Mouse (Mus musculus): Measurements from ENCODE around the gene Slc9a1. TPM values are rescaled to one million over a fixed set of nuclear protein-coding genes. Genes with fewer than 3 reads are reported as not detected.

Slc9a1 gene
- 7.3 and 8.8 TPM in 2 replicates for polyA plus RNA-seq (2016; fragmentation: Nextera tagmentation; extraction: Ambion mirVana)

- Histone ChIP-seq H3K9me3 (replicated peaks) (0 out of 2 replicates have a peak, but pooled peaks cover 3% of the 10 kb centered on the region), H3K9ac (peak within 1 kb of the TSS; percentile 97), H3K27ac (ENCODE audit: poor library complexity, severe bottlenecking) (peak within 1 kb of the TSS; percentile 85), H3K4me2 (peak within 1 kb of the TSS; percentile 88), H3K27me3 (replicated peaks) (no peaks in the 10 kb centered on the region), H3K36me3 (no peaks in the 10 kb centered on the region), H3K4me3 (peak within 1 kb of the TSS; percentile 93), H3K4me1 (replicated peaks) (peaks cover 44% of the 10 kb centered on the region)
- peak; percentile 93 for ATAC-seq (ENCODE audit: insufficient number of reproducible peaks, low FRiP score)
- under 1% methylated on average over 40 of the region's 40 CpGs for WGBS
Observed at GRCm38 (mm10) chr4:133369553-133370297, at the start of gene Slc9a1. Gene Slc9a1, plus strand, starts transcription at chr4:133369706.

DNA sequence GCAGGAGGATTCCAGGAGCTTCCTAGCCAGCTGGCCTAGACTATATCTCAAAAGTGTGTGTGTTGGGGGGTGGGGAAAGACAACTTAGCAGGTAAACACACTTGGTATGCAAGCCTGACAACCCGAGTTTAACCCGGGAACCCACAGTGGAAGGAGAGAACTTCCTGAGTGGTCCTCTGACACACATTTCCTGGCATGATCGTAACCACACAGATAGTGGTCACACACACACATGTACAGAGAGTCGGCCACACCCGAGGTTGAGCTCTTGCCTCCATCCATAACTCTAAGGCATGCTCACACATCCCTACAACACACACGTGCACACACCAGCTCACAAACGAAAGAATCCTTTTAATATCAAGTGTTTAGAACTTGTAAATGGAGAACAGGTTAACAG is 41.4 kb upstream of the Slc9a1 start:
- Histone ChIP-seq H3K4me3 (no peak overlapping the region), H3K4me1 (replicated peaks) (peaks cover 9% of the 10 kb centered on the region), H3K27me3 (replicated peaks) (no peaks in the 10 kb centered on the region), H3K36me3 (peaks cover 5% of the 10 kb centered on the region), H3K9ac (0 out of 2 replicates have a peak overlapping the region, but pooled peaks have one; percentile 5), H3K4me2 (no peak overlapping the region), H3K9me3 (replicated peaks) (no peaks in the 10 kb centered on the region), H3K27ac (ENCODE audit: poor library complexity, severe bottlenecking) (no peak overlapping the region)
- ATAC-seq (ENCODE audit: insufficient number of reproducible peaks, low FRiP score) = no peak
- 53% methylated on average over 7 of the region's 7 CpGs for WGBS

DNA sequence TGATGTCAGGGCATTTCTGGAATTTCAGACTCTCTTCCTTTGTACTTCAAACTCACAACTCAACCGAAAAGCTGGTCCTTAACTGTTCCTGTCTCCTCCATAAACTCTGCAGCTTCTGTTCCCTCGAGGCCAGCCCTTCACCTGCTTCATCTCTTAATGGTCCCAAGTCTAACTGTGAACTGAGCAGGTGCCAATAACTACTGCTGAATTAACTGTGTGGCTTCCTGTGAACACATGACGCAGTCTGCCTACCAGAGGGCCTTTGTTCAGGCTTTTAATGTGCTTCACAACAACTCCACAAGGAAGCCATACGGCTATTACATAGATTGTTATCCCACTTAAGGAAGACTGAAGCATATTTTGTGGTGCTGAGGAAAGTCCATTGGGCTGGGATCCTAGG is 39.2 kb upstream of the Slc9a1 start:
- H3K36me3 ChIP-seq = peaks cover 3% of the 10 kb centered on the region; the same call in 1 of the 2 replicates
- no peak overlapping the region for H3K4me3 ChIP-seq
- H3K27me3 ChIP-seq (replicated peaks) = no peaks in the 10 kb centered on the region
- no peak overlapping the region for H3K9ac ChIP-seq
- WGBS = 83% methylated on average over 4 of the region's 4 CpGs
- no peak overlapping the region for H3K27ac ChIP-seq (ENCODE audit: poor library complexity, severe bottlenecking)
- H3K9me3 ChIP-seq (replicated peaks) = no peaks in the 10 kb centered on the region
- no peak for ATAC-seq (ENCODE audit: insufficient number of reproducible peaks, low FRiP score)
- H3K4me2 ChIP-seq = no peak overlapping the region
- peaks cover 9% of the 10 kb centered on the region for H3K4me1 ChIP-seq (replicated peaks)

DNA sequence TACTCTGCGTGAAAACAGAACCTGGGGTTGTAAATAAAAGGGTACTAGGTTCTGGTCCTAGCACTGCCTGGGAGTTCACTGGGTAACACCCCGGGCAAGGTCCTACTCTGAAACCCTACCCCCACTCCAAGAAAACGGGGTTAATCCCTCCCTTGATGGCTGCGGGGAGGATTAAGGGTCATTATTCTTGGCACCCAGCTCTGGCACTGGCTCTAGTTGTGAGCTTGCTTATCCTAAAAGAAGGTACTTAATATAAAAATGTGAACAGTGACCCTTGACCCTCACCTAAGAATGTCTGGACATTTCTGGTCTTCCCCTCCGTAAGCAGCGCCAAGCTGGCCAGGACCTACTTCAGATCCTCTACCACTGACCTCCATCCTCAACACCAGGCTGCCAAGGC is 36.2 kb upstream of the Slc9a1 start:
- Histone ChIP-seq H3K4me2 (no peak overlapping the region), H3K4me1 (replicated peaks) (peaks cover 9% of the 10 kb centered on the region), H3K27me3 (replicated peaks) (no peaks in the 10 kb centered on the region), H3K27ac (ENCODE audit: poor library complexity, severe bottlenecking) (no peak overlapping the region), H3K9ac (no peak overlapping the region), H3K4me3 (no peak overlapping the region), H3K36me3 (peaks cover 4% of the 10 kb centered on the region; the same call in 1 of the 2 replicates), H3K9me3 (replicated peaks) (no peaks in the 10 kb centered on the region)
- 73% methylated on average over 6 of the region's 6 CpGs for WGBS
- no peak for ATAC-seq (ENCODE audit: insufficient number of reproducible peaks, low FRiP score)

DNA sequence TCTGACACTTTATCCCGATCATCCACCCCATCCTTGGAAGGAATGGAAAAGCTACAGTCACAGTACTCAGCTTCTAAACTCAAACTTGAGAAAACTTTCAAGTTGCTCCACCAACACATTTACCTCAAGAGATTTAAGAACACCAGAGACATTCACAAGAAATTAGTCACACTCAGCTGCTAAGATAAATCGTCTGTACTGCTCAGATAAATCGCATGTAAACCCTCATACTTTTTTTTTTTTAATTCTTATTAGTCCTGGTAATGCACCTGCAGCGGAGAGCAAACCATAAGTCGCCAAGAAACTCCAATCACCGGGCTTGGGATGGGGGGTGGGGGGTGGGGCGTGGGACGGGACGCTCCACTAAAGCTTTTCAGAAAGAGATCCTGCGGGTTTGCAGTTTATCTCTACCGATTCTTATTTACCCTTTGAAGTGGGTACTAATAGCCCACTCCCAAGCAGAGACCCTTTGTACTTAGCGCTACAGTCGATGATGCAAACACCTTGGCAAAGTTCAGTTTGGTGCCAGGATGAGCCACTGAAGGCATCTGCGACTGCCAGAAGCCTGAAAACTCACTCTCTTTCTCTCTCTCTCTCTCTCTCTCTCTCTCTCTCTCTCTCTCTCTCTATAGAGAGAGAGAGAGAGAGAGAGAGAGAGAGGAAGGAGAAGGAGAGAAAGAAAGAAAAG is 31.5 kb upstream of the Slc9a1 start:
- H3K27ac ChIP-seq (ENCODE audit: poor library complexity, severe bottlenecking) = no peak overlapping the region
- peaks cover 4% of the 10 kb centered on the region; the same call in 1 of the 2 replicates for H3K36me3 ChIP-seq
- H3K4me3 ChIP-seq = peak overlapping the region; percentile 71
- peaks cover 7% of the 10 kb centered on the region for H3K4me1 ChIP-seq (replicated peaks)
- peak overlapping the region; percentile 82 for H3K9ac ChIP-seq
- peak overlapping the region; percentile 68 for H3K4me2 ChIP-seq
- ATAC-seq (ENCODE audit: insufficient number of reproducible peaks, low FRiP score) = no peak
- 0 out of 2 replicates have a peak, but pooled peaks cover 6% of the 10 kb centered on the region for H3K27me3 ChIP-seq (replicated peaks)
- no peaks in the 10 kb centered on the region for H3K9me3 ChIP-seq (replicated peaks)
- 11% methylated on average over 14 of the region's 14 CpGs for WGBS

DNA sequence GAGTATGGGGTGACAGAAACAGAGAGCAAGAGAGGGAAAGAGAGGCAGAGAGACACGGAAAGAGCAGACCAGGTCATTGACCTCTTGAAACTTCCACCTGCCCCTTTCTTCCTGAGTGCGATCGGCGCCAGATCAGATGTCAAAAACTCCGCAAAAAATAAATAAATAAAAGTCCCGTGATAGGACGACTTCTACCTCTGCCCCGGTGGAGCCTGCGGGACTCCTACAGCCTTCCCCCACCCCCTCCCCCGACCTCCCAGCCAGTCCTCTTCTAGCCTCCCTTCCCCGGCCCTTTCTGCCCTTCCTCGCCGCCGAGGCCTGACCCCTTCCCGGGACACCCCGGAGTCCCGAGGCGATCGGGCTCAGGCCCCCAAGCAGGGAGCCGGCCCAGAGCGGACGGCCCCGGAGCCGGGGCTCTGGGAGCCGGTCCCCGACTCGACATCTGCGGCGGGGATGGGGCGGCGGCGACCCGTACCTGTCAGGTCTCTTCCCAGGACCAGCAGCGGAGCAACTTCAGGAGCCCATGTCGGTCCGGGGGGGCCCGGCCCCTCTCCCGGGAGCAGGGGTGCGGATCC is 30.9 kb upstream of the Slc9a1 start:
- ATAC-seq (ENCODE audit: insufficient number of reproducible peaks, low FRiP score) = peak; percentile 33
- Histone ChIP-seq H3K27me3 (replicated peaks) (0 out of 2 replicates have a peak, but pooled peaks cover 7% of the 10 kb centered on the region), H3K4me1 (replicated peaks) (peaks cover 7% of the 10 kb centered on the region), H3K9ac (peak overlapping the region; percentile 82), H3K4me2 (peak overlapping the region; percentile 68), H3K36me3 (peaks cover 4% of the 10 kb centered on the region; the same call in 1 of the 2 replicates), H3K9me3 (replicated peaks) (no peaks in the 10 kb centered on the region), H3K27ac (ENCODE audit: poor library complexity, severe bottlenecking) (peak overlapping the region; percentile 72), H3K4me3 (peak overlapping the region; percentile 71)
- WGBS = 1% methylated on average over 39 of the region's 39 CpGs

DNA sequence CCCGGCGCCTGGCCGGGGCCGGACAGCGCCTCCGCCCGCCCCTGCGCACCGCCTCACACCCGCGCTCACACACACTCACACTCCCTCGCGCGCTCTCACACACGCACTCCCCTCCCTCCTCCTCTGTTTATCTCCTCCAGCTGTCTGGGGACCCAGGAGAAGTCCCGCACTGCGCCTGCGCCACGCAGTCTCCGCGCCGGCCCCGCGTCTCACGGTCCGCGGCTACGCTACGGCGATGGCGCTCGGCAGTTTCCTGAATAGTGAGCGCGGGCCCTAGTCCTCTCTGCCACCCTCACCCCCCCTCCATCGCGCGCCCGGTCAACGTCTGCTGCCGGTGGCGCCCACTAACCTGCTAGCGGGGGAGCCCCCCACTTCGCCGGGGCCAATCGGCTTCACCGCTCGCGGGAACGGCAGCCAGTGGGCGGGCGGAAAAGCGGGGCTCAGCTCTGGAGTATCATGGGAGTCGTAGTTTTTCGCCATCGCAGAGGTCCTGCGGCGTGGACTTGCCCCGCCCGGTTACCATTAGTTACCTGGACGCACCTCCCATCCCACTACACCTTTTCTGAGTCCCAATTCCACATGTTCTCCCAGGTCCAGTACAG is 30.3 kb upstream of the Slc9a1 start:
- peak overlapping the region; percentile 72 for H3K27ac ChIP-seq (ENCODE audit: poor library complexity, severe bottlenecking)
- H3K4me2 ChIP-seq = peak overlapping the region; percentile 68
- peak overlapping the region; percentile 82 for H3K9ac ChIP-seq
- H3K36me3 ChIP-seq = peaks cover 4% of the 10 kb centered on the region; the same call in 1 of the 2 replicates
- under 1% methylated on average over 58 of the region's 60 CpGs for WGBS
- peak; percentile 97 for ATAC-seq (ENCODE audit: insufficient number of reproducible peaks, low FRiP score)
- no peaks in the 10 kb centered on the region for H3K9me3 ChIP-seq (replicated peaks)
- H3K27me3 ChIP-seq (replicated peaks) = 0 out of 2 replicates have a peak, but pooled peaks cover 7% of the 10 kb centered on the region
- H3K4me3 ChIP-seq = peak overlapping the region; percentile 71
- H3K4me1 ChIP-seq (replicated peaks) = peaks cover 7% of the 10 kb centered on the region

- Histone ChIP-seq H3K27me3 (replicated peaks) (0 out of 2 replicates have a peak, but pooled peaks cover 7% of the 10 kb centered on the region), H3K36me3 (0 out of 2 replicates have a peak, but pooled peaks cover 2% of the 10 kb centered on the region), H3K4me2 (no peak overlapping the region), H3K4me3 (no peak overlapping the region), H3K9me3 (replicated peaks) (no peaks in the 10 kb centered on the region), H3K27ac (ENCODE audit: poor library complexity, severe bottlenecking) (no peak overlapping the region), H3K9ac (no peak overlapping the region), H3K4me1 (replicated peaks) (peaks cover 7% of the 10 kb centered on the region)
- no peak for ATAC-seq (ENCODE audit: insufficient number of reproducible peaks, low FRiP score)
- WGBS = 80% methylated on average over 2 of the region's 2 CpGs
Observed at GRCm38 (mm10) chr4:133340217-133340616, 29.3 kb upstream of the Slc9a1 start.

- Histone ChIP-seq H3K4me1 (replicated peaks) (no peaks in the 10 kb centered on the region), H3K36me3 (no peaks in the 10 kb centered on the region), H3K9me3 (replicated peaks) (no peaks in the 10 kb centered on the region), H3K27me3 (replicated peaks) (0 out of 2 replicates have a peak, but pooled peaks cover 7% of the 10 kb centered on the region), H3K4me2 (no peak overlapping the region), H3K9ac (no peak overlapping the region), H3K27ac (ENCODE audit: poor library complexity, severe bottlenecking) (no peak overlapping the region), H3K4me3 (no peak overlapping the region)
- no peak for ATAC-seq (ENCODE audit: insufficient number of reproducible peaks, low FRiP score)
- 3% methylated on average over 4 of the region's 4 CpGs for WGBS
Observed at GRCm38 (mm10) chr4:133344112-133344511, 25.4 kb upstream of the Slc9a1 start.

- no peak overlapping the region for H3K9ac ChIP-seq
- 83% methylated on average over 6 of the region's 6 CpGs for WGBS
- H3K27me3 ChIP-seq (replicated peaks) = 0 out of 2 replicates have a peak, but pooled peaks cover 7% of the 10 kb centered on the region
- no peak overlapping the region for H3K4me3 ChIP-seq
- H3K4me2 ChIP-seq = no peak overlapping the region
- H3K9me3 ChIP-seq (replicated peaks) = no peaks in the 10 kb centered on the region
- no peak for ATAC-seq (ENCODE audit: insufficient number of reproducible peaks, low FRiP score)
- H3K36me3 ChIP-seq = no peaks in the 10 kb centered on the region
- H3K4me1 ChIP-seq (replicated peaks) = no peaks in the 10 kb centered on the region
- H3K27ac ChIP-seq (ENCODE audit: poor library complexity, severe bottlenecking) = no peak overlapping the region
Observed at GRCm38 (mm10) chr4:133345702-133346101, 23.8 kb upstream of the Slc9a1 start.

All from heart, embryonic 12.5 days (tissue).